Mouse (Mus musculus): Measurements from ENCODE around the gene Mtap.

Gene Mtap

DNA sequence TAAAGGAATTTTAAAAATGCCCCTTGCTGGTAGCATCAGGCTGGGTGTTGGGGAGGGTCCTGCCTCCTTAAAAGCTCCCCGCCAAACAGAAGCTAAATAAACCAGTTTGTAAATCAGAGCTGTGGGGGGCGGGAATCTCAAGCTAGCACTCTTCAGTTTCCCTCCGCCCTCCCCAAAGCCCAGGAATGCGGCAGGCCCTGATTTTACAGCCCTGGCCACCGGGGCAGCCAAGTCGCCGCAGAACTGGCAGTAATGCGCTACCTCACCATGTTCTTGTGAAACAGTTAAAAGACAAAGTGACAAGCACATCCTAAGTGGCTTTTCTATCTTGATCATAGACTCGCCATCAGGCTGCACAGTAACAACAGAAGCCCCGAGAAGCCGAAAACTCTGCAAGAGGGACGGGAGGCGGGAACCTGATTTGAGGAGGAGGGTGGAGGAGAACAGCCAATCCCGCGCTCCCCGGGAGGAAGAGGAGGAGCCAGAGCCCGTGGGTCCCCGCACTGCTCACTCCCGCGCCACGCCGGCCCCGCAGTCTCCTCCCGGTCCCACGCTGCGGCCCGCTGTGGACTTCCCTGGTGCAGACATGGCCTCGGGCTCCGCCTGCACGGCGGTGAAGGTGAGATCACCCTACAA lies at the start of gene Mtap:
Mtap (plus strand) TSS at position 217 of the 636 bp plus-strand sequence.
- TF ChIP-seq GATA4 (IDR thresholded peaks at IDR 0.05; ENCODE audit: insufficient replicate concordance, low read length), result no peak

DNA sequence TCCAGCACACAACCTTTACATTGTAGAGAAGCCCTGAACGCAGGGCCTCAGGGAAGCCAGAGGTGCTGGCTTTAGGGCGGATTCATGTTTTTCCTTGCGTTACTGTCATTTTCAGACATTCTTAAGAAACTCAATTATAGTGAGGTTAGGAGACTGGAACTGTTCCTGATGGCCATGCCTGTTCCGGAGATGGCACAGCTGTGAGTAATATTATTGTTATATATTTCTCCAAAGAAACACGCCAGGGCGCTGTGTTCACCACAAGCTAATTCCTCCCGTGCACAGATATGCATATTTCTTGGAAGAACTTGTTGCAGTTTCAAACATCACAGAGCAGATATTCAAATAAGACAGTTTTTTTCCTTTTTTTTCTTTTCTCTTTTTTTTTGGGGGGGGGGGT lies 47.8 kb upstream of the Mtap start:
- TF ChIP-seq GATA4 (IDR thresholded peaks at IDR 0.05; ENCODE audit: insufficient replicate concordance, low read length), result no peak

DNA sequence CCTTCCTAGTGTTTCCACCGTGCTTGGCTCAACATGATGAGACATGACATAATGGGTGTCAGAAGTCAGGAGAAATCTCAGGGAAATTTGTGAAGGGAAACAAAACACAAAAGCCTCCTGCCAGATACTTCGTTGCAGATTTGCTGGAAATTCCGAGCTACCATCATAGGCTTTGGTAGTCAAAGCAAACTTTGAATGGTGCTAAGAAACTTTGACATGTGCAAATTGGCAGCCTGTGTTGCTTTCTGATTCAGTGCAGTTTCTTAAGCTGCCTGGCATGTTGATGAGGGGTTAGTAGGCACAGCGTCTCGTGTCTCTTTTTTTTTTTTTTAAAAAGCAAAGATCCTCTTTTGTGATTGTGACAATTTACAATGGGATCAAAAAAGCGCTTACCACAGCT lies 46.7 kb upstream of the Mtap start:
- TF ChIP-seq GATA4 (IDR thresholded peaks at IDR 0.05; ENCODE audit: insufficient replicate concordance, low read length), result no peak

DNA sequence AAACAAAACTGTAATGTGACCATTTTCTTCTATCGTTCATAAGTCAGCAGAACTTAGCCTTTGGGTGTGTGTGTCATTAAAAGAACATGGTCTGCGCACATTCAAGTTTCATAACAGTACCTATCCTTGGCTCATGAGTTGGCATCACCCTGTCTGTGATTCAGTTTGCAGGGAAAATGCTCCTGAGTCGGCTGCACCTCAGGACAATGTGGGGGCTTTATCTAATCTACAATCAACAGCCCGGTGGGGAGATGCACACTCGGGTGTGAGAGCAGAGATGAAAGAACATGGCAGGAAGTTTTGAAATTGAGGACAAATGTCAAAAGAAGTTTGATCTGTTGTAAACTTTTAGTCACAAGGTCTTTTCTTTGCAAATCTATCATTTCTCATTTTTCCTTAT lies 44.8 kb upstream of the Mtap start:
- no peak for TF ChIP-seq GATA4 (IDR thresholded peaks at IDR 0.05; ENCODE audit: insufficient replicate concordance, low read length)

DNA sequence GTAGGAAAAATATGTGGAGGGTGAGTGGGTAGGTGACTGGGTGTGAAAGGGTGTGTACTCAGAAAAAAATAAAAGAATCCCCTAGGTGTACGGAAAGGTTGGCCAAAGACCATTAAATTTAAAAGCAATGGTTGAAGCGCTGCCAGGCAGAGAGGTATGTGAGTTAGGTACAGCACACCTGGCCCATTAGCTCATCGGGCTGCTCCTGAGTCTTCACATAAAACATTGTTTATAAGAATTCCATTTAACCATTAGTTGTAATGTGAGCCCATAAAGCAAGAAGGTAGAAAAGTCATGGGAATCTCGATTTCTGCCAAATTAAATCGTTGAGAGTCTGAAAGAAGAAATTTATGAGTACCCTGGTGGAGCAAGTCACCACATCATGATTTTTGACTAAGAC lies 42.1 kb upstream of the Mtap start:
- no peak for TF ChIP-seq GATA4 (IDR thresholded peaks at IDR 0.05; ENCODE audit: insufficient replicate concordance, low read length)

DNA sequence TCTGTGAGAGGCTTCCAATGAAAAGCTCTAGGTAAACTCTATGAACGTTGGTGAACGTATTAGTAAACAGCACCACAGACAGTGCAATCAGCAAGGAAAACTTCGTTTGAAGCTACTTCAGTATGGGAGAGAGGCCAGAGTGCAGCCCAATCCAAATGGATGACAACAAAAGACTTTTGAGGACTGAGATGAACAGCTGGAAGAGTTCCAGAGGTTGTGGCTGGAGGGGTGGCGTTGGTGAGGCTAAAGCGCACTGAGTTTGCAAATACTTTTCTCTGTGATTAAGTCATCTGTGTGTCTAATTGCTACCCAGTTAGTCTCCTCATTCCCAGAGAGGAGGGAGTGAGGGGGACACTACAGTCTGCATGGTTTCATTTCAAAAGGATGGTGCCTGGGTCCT lies 38.7 kb upstream of the Mtap start:
- TF ChIP-seq GATA4 (IDR thresholded peaks at IDR 0.05; ENCODE audit: insufficient replicate concordance, low read length), result no peak

DNA sequence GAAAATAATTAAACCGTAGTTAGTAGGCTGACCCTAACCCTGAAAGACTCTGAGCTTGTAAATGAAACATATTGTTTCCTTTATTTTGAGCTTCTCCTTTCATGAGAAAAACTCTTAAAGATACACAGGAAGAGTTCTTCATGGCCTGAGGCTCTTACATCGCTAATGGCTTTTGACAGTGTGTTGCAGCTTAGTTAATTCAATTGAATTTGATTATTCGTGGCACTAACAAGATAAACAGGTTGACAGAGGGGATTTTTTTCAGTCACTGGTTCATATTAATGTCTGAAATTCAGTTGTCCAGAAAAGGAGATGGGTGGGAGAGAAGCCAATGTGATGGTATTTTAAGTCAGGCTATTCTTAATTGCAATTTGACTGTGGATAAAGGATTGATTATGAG lies 35.6 kb upstream of the Mtap start:
- no peak for TF ChIP-seq GATA4 (IDR thresholded peaks at IDR 0.05; ENCODE audit: insufficient replicate concordance, low read length)

DNA sequence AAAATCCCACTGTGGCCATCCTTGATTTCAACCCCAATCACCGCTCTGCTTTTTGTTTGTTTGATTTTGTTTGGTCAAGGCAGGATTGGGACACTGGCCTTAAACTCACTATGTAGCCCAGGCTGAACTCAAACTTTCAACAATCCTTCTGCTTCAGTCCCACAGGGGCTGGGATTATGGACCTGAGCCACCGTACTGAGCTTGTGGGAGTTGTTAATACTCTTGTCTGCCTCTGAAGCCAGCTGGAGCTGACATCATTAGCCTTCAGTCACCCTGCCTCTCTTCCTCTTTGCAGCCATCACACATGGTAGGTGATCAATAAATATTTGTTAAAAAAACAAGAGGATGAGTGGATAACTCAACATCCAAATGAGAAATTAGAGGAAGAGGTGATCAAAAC lies 34.6 kb upstream of the Mtap start:
- no peak for TF ChIP-seq GATA4 (IDR thresholded peaks at IDR 0.05; ENCODE audit: insufficient replicate concordance, low read length)

DNA sequence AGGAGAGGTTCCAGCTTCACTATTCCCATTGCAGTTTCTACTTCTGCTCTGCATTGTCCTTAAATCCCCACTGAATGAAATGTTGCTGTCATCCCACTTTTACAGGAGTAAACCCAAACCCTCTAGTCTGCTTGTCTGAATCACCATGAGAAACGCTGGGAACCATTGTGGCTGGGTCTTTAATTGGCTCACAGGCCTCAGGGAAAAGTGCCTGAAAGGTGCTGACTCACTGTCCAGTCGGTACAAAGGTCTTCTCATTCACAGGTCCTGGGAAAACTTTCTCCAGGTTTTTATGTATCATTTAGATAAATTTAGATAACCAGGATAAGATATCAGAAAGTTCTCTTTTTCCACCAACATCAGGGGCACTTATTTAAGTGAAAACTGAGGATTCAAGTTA lies 31.4 kb upstream of the Mtap start:
- no peak for TF ChIP-seq GATA4 (IDR thresholded peaks at IDR 0.05; ENCODE audit: insufficient replicate concordance, low read length)

DNA sequence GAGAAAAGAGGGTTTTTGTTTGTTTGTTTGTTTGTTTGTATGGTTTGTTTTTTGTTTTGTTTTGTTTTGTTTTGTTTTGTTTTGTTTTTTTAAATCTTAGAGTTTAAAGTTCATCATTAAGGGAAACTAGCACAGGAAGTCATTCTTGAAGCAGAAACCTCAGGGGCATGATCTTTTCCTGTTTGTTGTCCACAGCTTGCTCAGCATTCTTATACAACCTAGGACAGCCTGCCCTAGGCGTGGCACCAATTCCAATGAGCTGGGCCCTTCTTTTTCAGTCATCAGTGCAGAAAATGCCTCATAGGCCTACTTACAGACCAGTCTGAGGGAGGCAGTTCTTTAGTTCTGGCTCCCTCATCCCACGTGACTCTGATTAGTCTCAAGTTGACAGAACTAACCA lies 30.4 kb upstream of the Mtap start:
- TF ChIP-seq GATA4 (IDR thresholded peaks at IDR 0.05; ENCODE audit: insufficient replicate concordance, low read length), result no peak

DNA sequence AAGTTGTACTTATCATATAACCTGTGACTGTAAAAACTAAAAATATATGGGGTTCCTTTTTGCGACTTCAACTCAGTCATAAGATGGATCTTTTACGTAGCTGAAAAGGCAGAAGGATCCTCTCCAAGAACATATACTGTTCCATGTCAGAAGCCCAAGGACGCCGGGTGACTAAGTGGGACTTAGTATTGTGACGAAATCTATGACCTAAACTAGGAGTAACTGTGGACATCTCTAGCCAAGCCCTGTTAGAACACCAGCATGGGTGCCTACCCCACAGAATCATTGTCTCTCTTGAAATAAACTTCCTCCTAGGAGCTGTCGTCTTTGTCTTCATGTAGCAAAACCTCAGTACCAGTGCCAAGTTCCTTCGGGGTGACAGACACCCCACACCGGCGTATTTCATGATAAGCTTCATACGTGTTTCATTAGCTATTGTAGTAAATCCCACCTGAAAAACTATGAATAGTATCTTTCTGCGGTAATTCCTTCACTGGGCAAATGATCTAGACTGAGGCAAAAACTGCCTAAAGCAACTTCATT lies 24.7 kb upstream of the Mtap start:
- no peak for TF ChIP-seq GATA4 (IDR thresholded peaks at IDR 0.05; ENCODE audit: insufficient replicate concordance, low read length)

DNA sequence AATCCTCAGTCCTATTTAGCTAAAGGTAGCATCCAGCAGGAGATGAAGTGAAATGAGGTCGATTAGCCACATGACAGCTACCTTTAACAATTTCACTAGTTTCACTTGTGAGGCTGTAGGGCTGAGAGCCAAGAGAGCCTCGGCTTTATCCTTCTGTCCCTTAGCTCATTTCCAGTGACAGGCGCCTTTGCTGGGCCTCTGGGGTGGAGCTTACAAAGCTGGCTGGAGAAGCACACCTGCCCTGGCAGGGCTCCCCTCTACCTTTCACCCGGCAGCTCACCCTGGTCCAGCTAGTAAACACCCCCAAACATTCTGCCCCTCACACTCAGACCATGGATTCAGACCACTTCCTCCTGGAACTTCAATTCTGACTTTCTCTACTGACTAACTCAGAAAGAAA lies 24.1 kb upstream of the Mtap start:
- no peak for TF ChIP-seq GATA4 (IDR thresholded peaks at IDR 0.05; ENCODE audit: insufficient replicate concordance, low read length)

DNA sequence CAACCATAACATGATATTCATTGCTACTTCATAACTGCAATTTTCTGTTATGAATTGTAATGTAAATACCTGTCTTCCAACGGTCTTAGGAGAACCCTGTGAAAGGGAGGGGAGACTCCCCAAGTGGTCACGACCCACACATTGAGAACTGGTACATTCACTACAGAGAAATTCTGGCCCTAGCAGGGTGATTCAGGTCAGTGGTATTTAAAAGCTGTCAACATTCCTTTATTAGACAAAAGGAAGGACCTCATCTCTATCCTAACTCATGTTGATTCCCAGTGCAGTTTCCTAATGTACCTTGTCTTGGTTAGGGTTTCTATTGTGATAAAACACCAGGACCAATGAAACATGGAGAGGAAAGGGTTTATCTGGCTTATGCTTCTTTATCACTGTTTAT lies 20.9 kb upstream of the Mtap start:
- TF ChIP-seq GATA4 (IDR thresholded peaks at IDR 0.05; ENCODE audit: insufficient replicate concordance, low read length), result no peak

DNA sequence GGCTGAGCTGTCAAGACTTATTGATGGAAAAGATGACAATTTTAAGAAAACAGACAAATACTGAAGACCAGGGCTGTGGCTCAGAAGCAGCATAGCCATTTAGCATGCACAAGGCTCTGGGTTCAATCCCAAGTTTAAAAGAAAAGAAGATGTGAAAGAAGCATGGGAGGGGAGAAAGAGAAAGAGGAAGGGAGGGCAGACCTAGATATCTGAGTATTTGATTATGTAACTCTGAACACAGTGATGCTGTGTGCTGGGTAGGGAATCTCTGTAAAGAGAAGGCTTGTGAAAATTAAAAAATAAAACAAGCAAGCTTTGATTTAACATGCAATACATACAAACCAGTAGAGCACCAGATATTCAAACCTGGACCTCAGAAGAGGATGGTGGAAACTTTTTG lies 17.0 kb upstream of the Mtap start:
- TF ChIP-seq GATA4 (IDR thresholded peaks at IDR 0.05; ENCODE audit: insufficient replicate concordance, low read length), result no peak

DNA sequence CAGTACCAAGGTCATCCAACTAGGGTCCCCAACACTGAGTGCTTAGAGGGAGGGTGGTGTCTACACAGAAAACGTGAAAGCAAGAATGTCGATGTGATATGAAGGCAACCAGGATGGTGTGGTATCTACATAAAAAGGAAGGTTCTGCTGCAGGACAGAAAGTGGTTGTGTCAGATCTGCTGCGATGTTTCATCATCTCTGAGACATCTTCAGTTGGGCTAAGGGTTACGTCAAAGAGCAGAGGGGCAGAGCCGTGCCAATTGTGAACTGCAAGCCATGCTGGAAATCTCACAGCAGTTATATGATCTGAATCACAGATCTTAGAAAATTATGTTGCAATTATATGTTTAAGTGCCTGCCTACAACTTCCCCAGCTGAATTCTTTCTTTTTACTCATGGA lies 16.6 kb upstream of the Mtap start:
- TF ChIP-seq GATA4 (IDR thresholded peaks at IDR 0.05; ENCODE audit: insufficient replicate concordance, low read length), result no peak

DNA sequence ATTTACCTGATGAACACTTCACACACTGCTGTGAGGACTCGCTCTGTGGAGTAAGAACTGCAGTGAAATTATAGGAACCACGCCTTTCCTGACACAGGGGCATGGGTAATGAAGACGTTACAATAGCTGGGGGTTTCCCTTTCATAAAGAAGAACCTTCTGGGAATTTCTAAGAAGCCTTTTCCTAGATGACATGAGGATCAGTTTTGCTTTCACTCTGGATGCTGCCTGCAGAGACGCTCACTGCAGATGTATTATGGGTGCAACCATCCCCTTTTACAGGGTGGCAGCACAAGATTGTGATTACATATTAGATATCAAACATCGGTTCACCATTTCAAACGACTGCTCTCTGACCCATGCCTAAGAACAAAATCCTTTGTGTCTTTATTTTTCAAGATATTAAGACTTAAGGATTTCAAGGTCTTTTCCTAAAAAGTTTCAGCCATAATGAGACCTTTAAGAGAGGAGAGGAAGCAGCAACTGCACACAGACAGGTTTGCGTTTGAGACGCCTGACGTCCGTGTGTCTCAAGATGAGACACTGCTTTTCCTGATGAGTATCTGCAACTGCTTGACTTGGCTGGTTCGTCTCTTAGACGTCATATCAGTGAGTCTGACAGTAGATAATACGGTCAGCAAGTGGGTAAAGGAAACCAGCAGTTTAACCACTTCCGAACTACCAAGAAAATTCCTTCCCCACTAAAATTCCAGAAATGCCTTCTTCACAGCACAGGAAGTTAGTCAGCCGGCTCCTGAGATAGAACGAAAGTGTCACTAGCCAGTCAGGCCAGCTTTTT lies 13.3 kb upstream of the Mtap start:
- no peak for TF ChIP-seq GATA4 (IDR thresholded peaks at IDR 0.05; ENCODE audit: insufficient replicate concordance, low read length)

Data from liver, adult (tissue).